Mouse (Mus musculus): ENCODE results near the gene Neu3. TPM values are rescaled to one million over a fixed set of nuclear protein-coding genes. Genes with fewer than 3 reads are reported as not detected.
"Not testable (repeated sequence)": the region's sequence is repeated elsewhere in the genome, so short reads cannot be mapped to it uniquely, and the experiment has no call there.

The Neu3 gene
- polyA plus RNA-seq, 1 experiment: 2.9 TPM

GRCm38 (mm10) chr7:99833115-99833845 is 5.1 kb upstream of the Neu3 start:
- H3K4me1 ChIP-seq (ENCODE audit: control insufficient read depth, insufficient read depth, low read length): no peaks in the 10 kb centered on the region
- 89% methylated on average over 5 of the region's 5 CpGs for WGBS
- no peak for DNase-seq
- H3K27ac ChIP-seq (ENCODE audit: insufficient read depth, low read length): no peak overlapping the region
- no peak overlapping the region for H3K4me3 ChIP-seq (replicated peaks; ENCODE audit: insufficient read depth, low read depth, low read length)
- H3K27me3 ChIP-seq (ENCODE audit: control insufficient read depth, insufficient read depth, low read length): no peaks in the 10 kb centered on the region
- TF ChIP-seq POLR2A (IDR thresholded peaks at IDR 0.05; ENCODE audit: borderline replicate concordance, insufficient read depth, low read length) (no peak), CTCF (IDR thresholded peaks at IDR 0.05; ENCODE audit: borderline replicate concordance, insufficient read depth, low read depth, low read length) (no peak)

DNA sequence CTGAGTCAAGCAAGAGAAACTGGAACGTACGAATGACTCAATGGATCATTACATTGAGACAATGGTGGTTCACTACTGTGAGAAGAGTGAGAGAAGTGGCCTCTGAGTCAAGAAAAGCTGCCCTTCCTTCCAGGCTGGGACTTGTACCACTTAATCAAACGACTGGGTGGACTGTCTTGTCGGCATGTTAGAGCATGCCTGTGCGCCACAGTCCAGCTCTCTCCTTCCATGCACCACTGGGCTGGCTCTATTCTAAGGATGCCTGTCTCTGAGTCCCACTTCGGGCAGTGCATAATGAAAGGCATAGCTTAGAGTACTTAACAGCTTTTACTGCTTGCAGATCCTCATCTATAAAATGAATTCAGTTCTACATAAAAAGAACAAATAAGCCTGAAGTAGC is 2.1 kb downstream of the Neu3 start:
- no peak for TF ChIP-seq POLR2A (IDR thresholded peaks at IDR 0.05; ENCODE audit: borderline replicate concordance, insufficient read depth, low read length)
- H3K27ac ChIP-seq (ENCODE audit: insufficient read depth, low read length): no peak overlapping the region

DNA sequence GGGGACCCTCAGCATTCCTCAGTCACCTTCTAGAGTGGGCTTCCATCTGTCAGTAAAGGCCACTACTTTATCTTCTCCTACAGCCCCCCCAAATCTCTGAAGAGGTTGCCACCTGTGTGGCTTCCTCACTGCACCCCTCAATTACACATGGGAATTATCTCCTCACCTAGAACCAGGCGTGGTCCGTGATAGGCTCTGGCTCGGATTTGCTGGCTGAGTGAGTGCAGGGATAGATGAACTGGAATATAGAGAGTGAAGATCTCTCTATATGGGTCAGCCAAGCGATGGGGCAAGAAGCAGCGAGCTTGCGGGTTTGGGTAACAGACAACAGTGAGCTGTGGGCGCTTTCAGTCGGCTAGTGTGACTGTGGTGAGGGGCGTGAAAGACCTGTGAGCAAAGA is 2.7 kb downstream of the Neu3 start:
- 88% methylated on average over 9 of the region's 9 CpGs for WGBS
- no peaks in the 10 kb centered on the region for H3K4me1 ChIP-seq (ENCODE audit: control insufficient read depth, insufficient read depth, low read length)
- no peaks in the 10 kb centered on the region for H3K27me3 ChIP-seq (ENCODE audit: control insufficient read depth, insufficient read depth, low read length)
- no peak overlapping the region for H3K4me3 ChIP-seq (replicated peaks; ENCODE audit: insufficient read depth, low read depth, low read length)
- TF ChIP-seq CTCF (IDR thresholded peaks at IDR 0.05; ENCODE audit: borderline replicate concordance, insufficient read depth, low read depth, low read length): no peak
- no peak for TF ChIP-seq POLR2A (IDR thresholded peaks at IDR 0.05; ENCODE audit: borderline replicate concordance, insufficient read depth, low read length)
- no peak for DNase-seq
- no peak overlapping the region for H3K27ac ChIP-seq (ENCODE audit: insufficient read depth, low read length)

More for the DNA sequence above, 2.1 kb downstream of the Neu3 start:
- Histone ChIP-seq H3K4me1 (ENCODE audit: control insufficient read depth, insufficient read depth, low read length) (no peaks in the 10 kb centered on the region), H3K27me3 (ENCODE audit: control insufficient read depth, insufficient read depth, low read length) (no peaks in the 10 kb centered on the region), H3K4me3 (replicated peaks; ENCODE audit: insufficient read depth, low read depth, low read length) (no peak overlapping the region)
- no peak for DNase-seq
- WGBS: 66% methylated on average over 6 of the region's 6 CpGs

DNA sequence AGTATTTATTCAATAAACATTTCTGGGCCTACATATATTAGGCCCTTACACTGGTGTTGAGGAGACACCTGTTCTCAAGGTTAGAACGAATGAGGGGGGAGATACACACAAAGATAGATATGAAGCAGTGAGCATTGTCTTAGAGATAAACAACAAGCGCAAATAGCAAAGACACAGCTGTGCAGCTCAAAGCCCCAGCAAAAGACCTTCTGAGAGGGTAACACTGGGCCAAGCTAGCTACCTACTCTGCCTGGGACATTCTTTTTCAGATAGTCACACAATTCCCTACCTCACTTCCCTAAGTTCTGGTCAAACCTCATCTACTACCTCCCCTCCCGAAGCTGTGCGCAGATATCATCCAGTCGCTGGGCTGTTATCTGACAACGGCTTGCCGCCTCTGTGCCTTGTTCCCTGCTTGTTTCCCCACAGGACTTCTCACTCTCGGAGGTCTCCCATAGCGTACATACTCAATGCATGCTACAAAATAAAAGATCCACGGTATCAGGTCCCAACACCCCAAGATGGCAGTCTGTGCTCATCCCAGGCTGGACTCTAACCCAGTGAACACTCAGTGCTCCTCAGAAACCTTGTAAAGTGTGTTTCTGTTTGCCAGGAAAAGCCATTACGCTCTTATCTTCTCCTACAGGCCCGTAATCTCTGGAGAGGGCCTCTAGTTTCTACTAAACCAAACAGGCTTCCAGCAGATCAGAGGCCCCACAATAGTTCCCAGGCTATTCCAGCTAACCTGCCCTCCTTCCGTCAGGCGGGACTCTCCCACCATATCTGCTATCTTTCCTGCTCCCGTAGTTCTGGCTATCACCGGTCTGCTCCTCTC is 3.4 kb downstream of the Neu3 start:
- no peak for DNase-seq
- Histone ChIP-seq H3K4me1 (ENCODE audit: control insufficient read depth, insufficient read depth, low read length) (no peaks in the 10 kb centered on the region), H3K27me3 (ENCODE audit: control insufficient read depth, insufficient read depth, low read length) (no peaks in the 10 kb centered on the region), H3K4me3 (replicated peaks; ENCODE audit: insufficient read depth, low read depth, low read length) (no peak overlapping the region), H3K27ac (ENCODE audit: insufficient read depth, low read length) (no peak overlapping the region)
- TF ChIP-seq CTCF (IDR thresholded peaks at IDR 0.05; ENCODE audit: borderline replicate concordance, insufficient read depth, low read depth, low read length) (no peak), POLR2A (IDR thresholded peaks at IDR 0.05; ENCODE audit: borderline replicate concordance, insufficient read depth, low read length) (no peak)
- 90% methylated on average over 16 of the region's 16 CpGs for WGBS

DNA sequence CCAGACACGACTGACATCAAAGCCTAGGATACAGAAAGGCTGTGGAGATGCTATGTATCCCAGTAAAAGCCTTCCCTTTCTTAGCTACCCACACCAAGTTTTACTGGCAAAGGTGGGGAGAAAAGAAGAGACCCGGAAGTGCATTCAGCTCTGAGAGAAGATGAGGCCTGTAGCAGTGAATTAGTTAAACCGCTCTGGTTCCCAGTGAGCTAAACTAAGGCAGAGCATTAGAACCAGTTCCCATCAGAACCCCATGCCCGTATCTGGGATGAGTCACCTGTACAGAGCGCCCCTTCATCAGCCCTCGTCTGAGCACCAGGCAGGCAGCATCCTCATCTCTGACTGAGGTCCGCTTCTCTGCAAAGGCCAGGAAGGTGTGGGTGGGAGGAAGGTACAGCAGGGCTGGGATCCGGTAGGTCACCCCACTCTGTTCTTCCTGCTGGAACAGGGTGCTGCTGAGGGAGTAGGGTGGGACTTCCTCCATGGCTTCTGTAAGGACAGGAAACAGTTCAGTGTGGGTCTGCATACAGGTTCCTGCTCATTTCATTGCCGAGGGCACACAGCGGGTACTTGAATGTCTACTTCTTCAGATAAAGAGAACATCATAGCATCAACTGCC is 5.1 kb downstream of the Neu3 start:
- no peak for TF ChIP-seq CTCF (IDR thresholded peaks at IDR 0.05; ENCODE audit: borderline replicate concordance, insufficient read depth, low read depth, low read length)
- 87% methylated on average over 10 of the region's 10 CpGs for WGBS
- Histone ChIP-seq H3K27ac (ENCODE audit: insufficient read depth, low read length) (no peak overlapping the region), H3K4me3 (replicated peaks; ENCODE audit: insufficient read depth, low read depth, low read length) (no peak overlapping the region), H3K4me1 (ENCODE audit: control insufficient read depth, insufficient read depth, low read length) (no peaks in the 10 kb centered on the region), H3K27me3 (ENCODE audit: control insufficient read depth, insufficient read depth, low read length) (no peaks in the 10 kb centered on the region)
- no peak for DNase-seq

GRCm38 (mm10) chr7:99822426-99822825 is 5.8 kb downstream of the Neu3 start:
- Histone ChIP-seq H3K27me3 (ENCODE audit: control insufficient read depth, insufficient read depth, low read length) (no peaks in the 10 kb centered on the region), H3K27ac (ENCODE audit: insufficient read depth, low read length) (no peak overlapping the region), H3K4me3 (replicated peaks; ENCODE audit: insufficient read depth, low read depth, low read length) (no peak overlapping the region), H3K4me1 (ENCODE audit: control insufficient read depth, insufficient read depth, low read length) (no peaks in the 10 kb centered on the region)
- WGBS: 82% methylated on average over 5 of the region's 5 CpGs
- DNase-seq: no peak
- TF ChIP-seq CTCF (IDR thresholded peaks at IDR 0.05; ENCODE audit: borderline replicate concordance, insufficient read depth, low read depth, low read length) (no peak), POLR2A (IDR thresholded peaks at IDR 0.05; ENCODE audit: borderline replicate concordance, insufficient read depth, low read length) (no peak)

DNA sequence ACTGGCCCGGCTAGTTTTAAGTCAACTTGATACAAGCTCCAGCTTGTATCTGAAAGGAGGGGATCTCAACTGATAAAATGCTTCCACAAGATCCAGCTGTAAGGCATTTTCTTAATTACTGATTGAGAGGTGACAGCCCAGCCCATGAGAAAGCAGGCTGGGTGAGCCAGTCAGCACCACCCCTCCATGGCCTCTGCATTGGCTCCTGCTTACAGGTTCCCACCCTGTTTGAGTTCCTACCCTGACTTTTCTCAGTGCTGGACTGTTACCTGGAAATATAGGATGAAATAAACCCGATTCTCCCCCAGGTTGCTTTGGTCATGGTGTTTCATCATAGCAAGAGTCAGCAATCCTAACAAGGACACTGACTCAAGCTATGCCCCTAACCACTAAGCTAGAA is 6.3 kb downstream of the Neu3 start:
- no peak overlapping the region for H3K27ac ChIP-seq (ENCODE audit: insufficient read depth, low read length)
- WGBS: 90% methylated on average over 2 of the region's 2 CpGs
- no peaks in the 10 kb centered on the region for H3K4me1 ChIP-seq (ENCODE audit: control insufficient read depth, insufficient read depth, low read length)
- TF ChIP-seq CTCF (IDR thresholded peaks at IDR 0.05; ENCODE audit: borderline replicate concordance, insufficient read depth, low read depth, low read length) (no peak), POLR2A (IDR thresholded peaks at IDR 0.05; ENCODE audit: borderline replicate concordance, insufficient read depth, low read length) (no peak)
- DNase-seq: no peak
- H3K4me3 ChIP-seq (replicated peaks; ENCODE audit: insufficient read depth, low read depth, low read length): no peak overlapping the region
- no peaks in the 10 kb centered on the region for H3K27me3 ChIP-seq (ENCODE audit: control insufficient read depth, insufficient read depth, low read length)

DNA sequence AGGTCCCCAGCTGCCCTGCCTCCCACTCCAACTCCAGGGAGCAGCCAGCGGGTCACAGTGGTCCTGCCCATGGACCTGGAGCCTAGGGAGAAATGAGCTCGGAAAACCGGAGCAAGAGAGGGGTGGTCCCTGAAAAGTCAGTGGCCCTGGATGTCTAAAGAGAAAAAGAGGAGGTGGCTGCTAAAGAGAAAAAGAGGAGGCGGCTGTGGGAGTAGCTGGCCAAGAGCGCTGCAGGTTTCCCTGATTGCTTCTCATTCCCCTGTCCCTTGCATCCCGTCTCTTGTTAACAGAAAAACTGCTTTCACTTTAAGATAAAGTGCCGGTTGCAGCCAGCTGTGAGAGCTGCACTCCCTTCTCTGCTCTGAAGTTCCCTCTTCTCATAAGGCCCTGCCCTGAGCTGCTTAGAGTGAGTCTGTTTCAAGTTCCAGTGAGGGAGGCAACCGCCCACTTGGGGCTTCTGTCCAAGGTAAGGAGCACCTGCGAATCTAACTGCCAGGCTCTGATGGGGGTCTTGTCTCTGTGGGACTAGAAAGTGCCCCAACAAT is 10.0 kb downstream of the Neu3 start:
- H3K27me3 ChIP-seq (ENCODE audit: control insufficient read depth, insufficient read depth, low read length); H3K27ac ChIP-seq (ENCODE audit: insufficient read depth, low read length); DNase-seq; H3K4me3 ChIP-seq (replicated peaks; ENCODE audit: insufficient read depth, low read depth, low read length); H3K4me1 ChIP-seq (ENCODE audit: control insufficient read depth, insufficient read depth, low read length): not testable (repeated sequence)
- 39% methylated on average over 9 of the region's 9 CpGs for WGBS
